Mouse (Mus musculus): ENCODE measurements around the gene Psors1c2. TPM values are rescaled to one million over a fixed set of nuclear protein-coding genes. Genes with fewer than 3 reads are reported as not detected.

Psors1c2 gene
- total RNA-seq, 4 experiments from 2014 or later: 0.96 to 2.2 (median 2.1) TPM; not detected in 1

- peak; percentile 92 to 94 for DNase-seq (ENCODE audit: low spot score in 2 of 2)
Observed at GRCm38 (mm10) chr17:35516652-35517500, 16.1 kb upstream of the Psors1c2 start, which contains the start of the genes Tcf19 and Cchcr1. Gene Tcf19 (minus strand): TSS chr17:35516824. Gene Cchcr1 (plus strand): TSS chr17:35517100.

- no peak for DNase-seq (ENCODE audit: low spot score in 2 of 2)
Observed at GRCm38 (mm10) chr17:35517526-35517925, 15.5 kb upstream of the Psors1c2 start.

GRCm38 (mm10) chr17:35524354-35524753 lies 8.6 kb upstream of the Psors1c2 start:
- no peak for DNase-seq (ENCODE audit: low spot score in 2 of 2)

- DNase-seq (ENCODE audit: low spot score in 2 of 2): no peak
Observed at GRCm38 (mm10) chr17:35526644-35527043, 6.4 kb upstream of the Psors1c2 start.

GRCm38 (mm10) chr17:35532360-35532759 lies 641 bp upstream of the Psors1c2 start:
- no peak for DNase-seq (ENCODE audit: low spot score in 2 of 2)

- peak; percentile 54 to 85 for DNase-seq (ENCODE audit: low spot score in 2 of 2)
Observed at GRCm38 (mm10) chr17:35534343-35534742, 1.3 kb downstream of the Psors1c2 start.

GRCm38 (mm10) chr17:35537421-35537820 lies 4.4 kb downstream of the Psors1c2 start:
- DNase-seq (ENCODE audit: low spot score in 2 of 2): no peak

- no peak for DNase-seq (ENCODE audit: low spot score in 2 of 2)
Observed at GRCm38 (mm10) chr17:35538476-35538875, 5.5 kb downstream of the Psors1c2 start.

GRCm38 (mm10) chr17:35539540-35539939 lies 6.5 kb downstream of the Psors1c2 start:
- DNase-seq (ENCODE audit: low spot score in 2 of 2): no peak

- peak in 1 of 2 experiments; percentile 14 for DNase-seq (ENCODE audit: low spot score in 2 of 2)
Observed at GRCm38 (mm10) chr17:35542761-35543411, 9.9 kb downstream of the Psors1c2 start.

GRCm38 (mm10) chr17:35543412-35543861 lies 10.4 kb downstream of the Psors1c2 start:
- no peak for DNase-seq (ENCODE audit: low spot score in 2 of 2)

- DNase-seq (ENCODE audit: low spot score in 2 of 2): no peak
Observed at GRCm38 (mm10) chr17:35544001-35544400, 11.0 kb downstream of the Psors1c2 start.

- peak in 1 of 2 experiments; percentile 62 for DNase-seq (ENCODE audit: low spot score in 2 of 2)
Observed at GRCm38 (mm10) chr17:35544680-35545079, 11.7 kb downstream of the Psors1c2 start.

GRCm38 (mm10) chr17:35547465-35547864 lies 14.5 kb downstream of the Psors1c2 start:
- DNase-seq (ENCODE audit: low spot score in 2 of 2): no peak

GRCm38 (mm10) chr17:35548636-35549035 lies 15.6 kb downstream of the Psors1c2 start:
- no peak for DNase-seq (ENCODE audit: low spot score in 2 of 2)

- peak; percentile 64 to 65 for DNase-seq (ENCODE audit: low spot score in 2 of 2)
Observed at GRCm38 (mm10) chr17:35549437-35550142, 16.6 kb downstream of the Psors1c2 start.

- DNase-seq (ENCODE audit: low spot score in 2 of 2): no peak
Observed at GRCm38 (mm10) chr17:35550143-35550494, 17.1 kb downstream of the Psors1c2 start.

GRCm38 (mm10) chr17:35550871-35551270 lies 17.9 kb downstream of the Psors1c2 start:
- no peak for DNase-seq (ENCODE audit: low spot score in 2 of 2)

- no peak for DNase-seq (ENCODE audit: low spot score in 2 of 2)
Observed at GRCm38 (mm10) chr17:35551881-35552414, 18.9 kb downstream of the Psors1c2 start, which contains the start of gene Cdsn. Gene Cdsn (plus strand): TSS chr17:35552128.

- DNase-seq (ENCODE audit: low spot score in 2 of 2): no peak
Observed at GRCm38 (mm10) chr17:35554321-35554720, 21.3 kb downstream of the Psors1c2 start.

- no peak for DNase-seq (ENCODE audit: low spot score in 2 of 2)
Observed at GRCm38 (mm10) chr17:35554761-35555397, 21.9 kb downstream of the Psors1c2 start.
